Mouse (Mus musculus) heart, postnatal 25 days (tissue): Measurements from ENCODE around the gene Rras2. TPM values are rescaled to one million over a fixed set of nuclear protein-coding genes. Genes with fewer than 3 reads are reported as not detected.

Experiments used
- DNase-seq: peaks from one replicate; pipeline ENCODE4 v3.0.0; 2022; ENCODE audit warnings: low spot score
- intact Hi-C: fragments of 180-260 bp; cut with DNase I; formaldehyde crosslinking; loops from one replicate; pipeline ENCODE4 v1.15.1; 2025
- total RNA-seq, 2 experiments: library from RNA; stranded (reverse); gene quantifications; 2 replicates each; pipeline ENCODE4 v1.2.3; 2021

The Rras2 gene
- total RNA-seq = 10 to 100 TPM; 48.2 to 50.2 TPM

GRCm38 (mm10) chr7:114117444-114117905 lies at the start of gene Rras2:
Gene Rras2 (minus strand): TSS chr7:114117781.
- intact Hi-C loops = loop anchor here (5.0 kb wide), 2 partner anchors 50 to 95 kb away; no protein-coding TSS in a partner anchor
- DNase-seq = peak; percentile 80

GRCm38 (mm10) chr7:114162975-114163374 lies 45.4 kb upstream of the Rras2 start:
- no peak for DNase-seq
- intact Hi-C loops = no loop called here

GRCm38 (mm10) chr7:114161101-114161500 lies 43.5 kb upstream of the Rras2 start:
- intact Hi-C loops = no loop called here
- DNase-seq = no peak

GRCm38 (mm10) chr7:114157716-114158278 lies 40.2 kb upstream of the Rras2 start:
- intact Hi-C loops = no loop called here

GRCm38 (mm10) chr7:114156364-114156763 lies 38.8 kb upstream of the Rras2 start:
- DNase-seq = no peak
- intact Hi-C loops = no loop called here

More at GRCm38 (mm10) chr7:114157716-114158278, 40.2 kb upstream of the Rras2 start:
- DNase-seq = no peak

- no peak for DNase-seq
- intact Hi-C loops = no loop called here
Observed at GRCm38 (mm10) chr7:114155053-114155865, 37.7 kb upstream of the Rras2 start.

GRCm38 (mm10) chr7:114151036-114151780 lies 33.6 kb upstream of the Rras2 start:
- intact Hi-C loops = no loop called here
- no peak for DNase-seq

- intact Hi-C loops = no loop called here
- DNase-seq = no peak
Observed at GRCm38 (mm10) chr7:114149564-114149963, 32.0 kb upstream of the Rras2 start.

- intact Hi-C loops = no loop called here
- DNase-seq = no peak
Observed at GRCm38 (mm10) chr7:114149135-114149534, 31.6 kb upstream of the Rras2 start.

- intact Hi-C loops = no loop called here
- no peak for DNase-seq
Observed at GRCm38 (mm10) chr7:114145841-114146240, 28.3 kb upstream of the Rras2 start.

- no peak for DNase-seq
- intact Hi-C loops = no loop called here
Observed at GRCm38 (mm10) chr7:114142151-114142798, 24.7 kb upstream of the Rras2 start.

GRCm38 (mm10) chr7:114140026-114140425 lies 22.4 kb upstream of the Rras2 start:
- intact Hi-C loops = no loop called here
- no peak for DNase-seq

GRCm38 (mm10) chr7:114139400-114139799 lies 21.8 kb upstream of the Rras2 start:
- intact Hi-C loops = no loop called here
- DNase-seq = no peak

- DNase-seq = no peak
- intact Hi-C loops = no loop called here
Observed at GRCm38 (mm10) chr7:114138261-114138660, 20.7 kb upstream of the Rras2 start.

- DNase-seq = no peak
- intact Hi-C loops = no loop called here
Observed at GRCm38 (mm10) chr7:114135166-114135565, 17.6 kb upstream of the Rras2 start.

GRCm38 (mm10) chr7:114133957-114134356 lies 16.4 kb upstream of the Rras2 start:
- intact Hi-C loops = no loop called here

GRCm38 (mm10) chr7:114132316-114132715 lies 14.7 kb upstream of the Rras2 start:
- DNase-seq = no peak
- intact Hi-C loops = no loop called here

More at GRCm38 (mm10) chr7:114133957-114134356, 16.4 kb upstream of the Rras2 start:
- DNase-seq = no peak

- intact Hi-C loops = no loop called here
Observed at GRCm38 (mm10) chr7:114129281-114129680, 11.7 kb upstream of the Rras2 start.

GRCm38 (mm10) chr7:114118180-114118579 lies 599 bp upstream of the Rras2 start:
- intact Hi-C loops = loop anchor here (5.0 kb wide), 2 partner anchors 51 to 94 kb away; no protein-coding TSS in a partner anchor
- DNase-seq = no peak

More at GRCm38 (mm10) chr7:114129281-114129680, 11.7 kb upstream of the Rras2 start:
- DNase-seq = no peak
